Mouse (Mus musculus): ENCODE results near the gene Trp73. TPM values are rescaled to one million over a fixed set of nuclear protein-coding genes. Genes with fewer than 3 reads are reported as not detected.
A peak's percentile ranks its signal among the peaks of the same experiment; 100 is the strongest.

The Trp73 gene
- polyA plus RNA-seq, 1 experiment from 2014 or later, result 9.8 TPM

DNA sequence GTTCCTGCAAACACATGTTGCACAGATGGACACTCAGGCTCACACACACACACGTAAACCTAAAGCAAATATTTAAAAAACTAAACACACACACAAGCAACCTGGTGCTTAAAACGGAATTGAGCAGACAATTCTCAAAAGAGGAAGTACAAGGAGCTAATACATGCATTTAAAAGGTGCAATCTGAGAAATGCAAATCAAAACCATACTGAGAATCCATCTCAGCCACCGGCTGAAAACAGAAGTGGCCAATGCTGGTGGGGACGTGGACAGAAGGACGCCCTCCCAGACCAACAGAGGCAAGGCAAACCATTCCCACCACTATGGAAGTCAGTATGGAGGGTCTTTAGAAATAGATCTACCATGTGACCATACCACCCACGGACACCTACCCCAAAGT, 16.5 kb downstream of the Trp73 start:
- Histone ChIP-seq H3K36me3 (no peaks in the 10 kb centered on the region), H3K9me3 (replicated peaks) (no peaks in the 10 kb centered on the region), H3K27ac (replicated peaks) (no peak overlapping the region), H3K4me2 (replicated peaks) (no peak overlapping the region), H3K9ac (no peak overlapping the region), H3K27me3 (peaks cover 5% of the 10 kb centered on the region; the same call in 1 of the 2 replicates), H3K4me3 (replicated peaks) (no peak overlapping the region), H3K4me1 (no peaks in the 10 kb centered on the region)
- 67% methylated on average over 6 of the region's 6 CpGs for WGBS
- no peak for ATAC-seq (ENCODE audit: insufficient number of reproducible peaks, low FRiP score, low TSS enrichment, low read depth)

DNA sequence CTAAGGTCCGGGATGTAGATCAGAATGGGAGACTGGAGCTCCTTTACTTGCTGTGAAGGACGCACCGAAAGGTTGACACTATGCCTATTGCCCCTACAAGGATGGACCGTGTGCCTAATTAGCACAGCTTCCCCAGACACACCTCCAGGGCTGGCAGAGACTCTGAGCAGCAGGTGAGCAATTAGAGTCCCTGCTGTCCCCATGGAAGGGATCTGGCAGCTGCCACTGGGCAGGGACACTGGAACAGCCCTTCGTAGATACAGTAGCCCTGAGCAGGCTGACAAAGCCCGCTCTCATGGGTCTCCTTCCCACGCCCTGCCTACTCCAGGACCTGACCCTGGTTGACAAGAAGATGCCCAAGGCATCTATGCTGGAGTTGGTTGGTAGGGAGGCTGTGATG, 17.6 kb downstream of the Trp73 start:
- Histone ChIP-seq H3K4me3 (replicated peaks) (no peak overlapping the region), H3K36me3 (no peaks in the 10 kb centered on the region), H3K4me2 (replicated peaks) (no peak overlapping the region), H3K9me3 (replicated peaks) (no peaks in the 10 kb centered on the region), H3K27ac (replicated peaks) (no peak overlapping the region), H3K4me1 (no peaks in the 10 kb centered on the region), H3K27me3 (no peaks in the 10 kb centered on the region; the same call in 1 of the 2 replicates), H3K9ac (no peak overlapping the region)
- 68% methylated on average over 7 of the region's 7 CpGs for WGBS
- ATAC-seq (ENCODE audit: insufficient number of reproducible peaks, low FRiP score, low TSS enrichment, low read depth), result peak; percentile 49; the same call in 1 of the 2 replicates

- Histone ChIP-seq H3K4me3 (replicated peaks) (no peak overlapping the region), H3K9ac (no peak overlapping the region), H3K4me2 (replicated peaks) (no peak overlapping the region), H3K27ac (replicated peaks) (no peak overlapping the region), H3K36me3 (no peaks in the 10 kb centered on the region), H3K27me3 (no peaks in the 10 kb centered on the region), H3K9me3 (replicated peaks) (no peaks in the 10 kb centered on the region), H3K4me1 (no peaks in the 10 kb centered on the region)
- no peak for ATAC-seq (ENCODE audit: insufficient number of reproducible peaks, low FRiP score, low TSS enrichment, low read depth)
- 73% methylated on average over 11 of the region's 11 CpGs for WGBS
Measured at GRCm38 (mm10) chr4:154121800-154122199, 18.2 kb downstream of the Trp73 start.

- Histone ChIP-seq H3K4me1 (no peaks in the 10 kb centered on the region), H3K27me3 (no peaks in the 10 kb centered on the region), H3K4me2 (replicated peaks) (no peak overlapping the region), H3K4me3 (replicated peaks) (no peak overlapping the region), H3K36me3 (no peaks in the 10 kb centered on the region), H3K9ac (no peak overlapping the region), H3K27ac (replicated peaks) (no peak overlapping the region), H3K9me3 (replicated peaks) (no peaks in the 10 kb centered on the region)
- ATAC-seq (ENCODE audit: insufficient number of reproducible peaks, low FRiP score, low TSS enrichment, low read depth), result no peak
- 77% methylated on average over 9 of the region's 9 CpGs for WGBS
Measured at GRCm38 (mm10) chr4:154119208-154119607, 20.8 kb downstream of the Trp73 start.

- H3K9ac ChIP-seq, result no peak overlapping the region
- H3K27me3 ChIP-seq, result no peaks in the 10 kb centered on the region
- H3K9me3 ChIP-seq (replicated peaks), result no peaks in the 10 kb centered on the region
- no peak overlapping the region for H3K4me3 ChIP-seq (replicated peaks)
- H3K4me2 ChIP-seq (replicated peaks), result no peak overlapping the region
- H3K27ac ChIP-seq (replicated peaks), result no peak overlapping the region
- H3K36me3 ChIP-seq, result no peaks in the 10 kb centered on the region
- WGBS, result 66% methylated on average over 9 of the region's 9 CpGs
- no peak for ATAC-seq (ENCODE audit: insufficient number of reproducible peaks, low FRiP score, low TSS enrichment, low read depth)
- H3K4me1 ChIP-seq, result no peaks in the 10 kb centered on the region
Measured at GRCm38 (mm10) chr4:154118782-154119181, 21.2 kb downstream of the Trp73 start.

- no peak overlapping the region for H3K27ac ChIP-seq (replicated peaks)
- 48% methylated on average over 7 of the region's 7 CpGs for WGBS
- H3K4me2 ChIP-seq (replicated peaks), result no peak overlapping the region
- no peaks in the 10 kb centered on the region for H3K4me1 ChIP-seq
- ATAC-seq (ENCODE audit: insufficient number of reproducible peaks, low FRiP score, low TSS enrichment, low read depth), result no peak
- H3K9me3 ChIP-seq (replicated peaks), result no peaks in the 10 kb centered on the region
- H3K9ac ChIP-seq, result no peak overlapping the region
- no peaks in the 10 kb centered on the region for H3K36me3 ChIP-seq
- H3K27me3 ChIP-seq, result no peaks in the 10 kb centered on the region
- H3K4me3 ChIP-seq (replicated peaks), result no peak overlapping the region
Measured at GRCm38 (mm10) chr4:154116421-154116820, 23.6 kb downstream of the Trp73 start.

DNA sequence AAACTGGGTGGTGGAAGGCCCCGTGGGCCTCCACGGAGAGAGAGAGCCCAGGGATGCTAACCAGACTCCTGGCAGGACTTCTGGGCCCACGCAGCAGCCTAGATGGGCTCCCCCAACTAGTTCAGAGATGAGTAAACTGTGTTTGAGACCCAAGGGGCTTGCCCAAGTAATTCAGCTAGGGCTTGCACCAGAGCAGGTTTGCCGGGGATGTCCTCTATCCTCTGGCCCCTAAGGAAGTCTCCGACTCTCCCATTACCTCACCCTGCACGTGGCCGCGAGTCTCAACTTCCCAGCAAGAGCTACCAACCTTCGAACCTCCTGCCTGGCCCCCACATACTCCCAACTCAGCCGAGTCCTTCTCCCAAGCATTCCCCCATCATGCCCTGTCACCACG, 30.2 kb downstream of the Trp73 start:
- no peaks in the 10 kb centered on the region for H3K9me3 ChIP-seq (replicated peaks)
- H3K27me3 ChIP-seq, result peaks cover 20% of the 10 kb centered on the region
- H3K9ac ChIP-seq, result no peak overlapping the region
- no peak for ATAC-seq (ENCODE audit: insufficient number of reproducible peaks, low FRiP score, low TSS enrichment, low read depth)
- H3K4me2 ChIP-seq (replicated peaks), result no peak overlapping the region
- H3K4me1 ChIP-seq, result peaks cover 9% of the 10 kb centered on the region
- H3K27ac ChIP-seq (replicated peaks), result no peak overlapping the region
- H3K4me3 ChIP-seq (replicated peaks), result no peak overlapping the region
- 73% methylated on average over 11 of the region's 11 CpGs for WGBS
- no peaks in the 10 kb centered on the region for H3K36me3 ChIP-seq

DNA sequence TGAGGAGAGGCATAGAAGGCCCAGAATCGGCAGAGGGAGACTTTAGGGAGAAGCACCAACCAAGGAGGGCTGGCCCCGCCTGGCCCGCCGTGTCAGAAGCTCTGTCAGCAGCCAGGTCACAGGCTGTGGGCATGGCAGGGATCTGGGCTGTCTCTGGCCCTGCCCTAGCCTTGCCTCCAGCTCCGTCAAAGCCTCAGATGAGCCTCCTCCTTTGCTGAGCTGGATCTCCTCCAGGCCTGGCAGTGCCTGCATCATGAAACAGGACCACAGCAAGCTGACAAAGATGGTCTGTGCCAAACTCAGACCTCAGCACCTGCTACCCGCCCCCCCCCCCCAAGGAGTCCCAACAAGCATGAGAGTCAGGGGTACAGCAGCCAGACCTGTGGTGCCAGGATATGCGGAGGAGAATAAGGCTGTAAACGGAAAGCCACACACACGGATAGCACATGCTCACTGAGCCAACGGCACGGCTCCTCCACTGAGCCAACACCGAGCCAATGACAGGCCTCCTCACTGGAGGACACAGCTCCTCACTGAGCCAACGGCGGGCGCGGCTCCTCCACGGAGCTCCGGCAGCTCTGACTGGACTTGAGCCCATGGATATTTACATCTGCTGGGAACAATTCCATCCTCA, 30.7 kb downstream of the Trp73 start:
- H3K27ac ChIP-seq (replicated peaks), result no peak overlapping the region
- no peak overlapping the region for H3K4me2 ChIP-seq (replicated peaks)
- H3K27me3 ChIP-seq, result peaks cover 23% of the 10 kb centered on the region
- peaks cover 11% of the 10 kb centered on the region for H3K4me1 ChIP-seq
- 45% methylated on average over 18 of the region's 18 CpGs for WGBS
- no peaks in the 10 kb centered on the region for H3K36me3 ChIP-seq
- H3K4me3 ChIP-seq (replicated peaks), result no peak overlapping the region
- no peak for ATAC-seq (ENCODE audit: insufficient number of reproducible peaks, low FRiP score, low TSS enrichment, low read depth)
- H3K9ac ChIP-seq, result no peak overlapping the region
- no peaks in the 10 kb centered on the region for H3K9me3 ChIP-seq (replicated peaks)

DNA sequence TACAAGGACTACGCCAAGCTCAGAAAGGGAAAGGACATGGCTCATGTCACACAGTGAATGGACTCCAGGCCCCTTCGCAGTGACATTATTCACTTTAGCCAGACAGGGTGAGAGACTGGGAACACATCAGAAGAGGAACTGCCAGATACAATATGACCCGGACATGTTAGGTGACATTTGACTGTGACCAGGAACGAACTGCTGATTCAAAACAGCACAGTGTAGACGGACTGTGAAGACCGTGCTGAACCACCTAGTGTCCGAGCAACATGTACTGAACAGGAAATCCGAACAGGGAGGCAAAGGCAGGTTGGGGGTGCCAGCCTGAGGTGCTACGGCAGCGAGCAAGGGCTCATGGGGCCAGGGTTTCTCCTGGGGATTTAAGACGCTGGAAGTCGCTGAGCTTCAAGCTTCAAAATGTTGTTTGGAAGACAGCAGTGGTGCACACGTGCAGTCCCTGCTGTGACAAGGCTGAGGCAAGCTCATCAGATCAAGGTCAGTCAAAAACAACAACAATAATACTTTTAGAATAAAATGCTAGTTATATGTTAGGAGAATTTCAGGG, 33.4 kb downstream of the Trp73 start:
- Histone ChIP-seq H3K27ac (replicated peaks) (no peak overlapping the region), H3K4me3 (replicated peaks) (no peak overlapping the region), H3K9ac (no peak overlapping the region), H3K27me3 (peaks cover 35% of the 10 kb centered on the region), H3K4me2 (replicated peaks) (no peak overlapping the region), H3K4me1 (peaks cover 18% of the 10 kb centered on the region), H3K9me3 (replicated peaks) (no peaks in the 10 kb centered on the region), H3K36me3 (no peaks in the 10 kb centered on the region)
- ATAC-seq (ENCODE audit: insufficient number of reproducible peaks, low FRiP score, low TSS enrichment, low read depth), result no peak
- 71% methylated on average over 13 of the region's 13 CpGs for WGBS

DNA sequence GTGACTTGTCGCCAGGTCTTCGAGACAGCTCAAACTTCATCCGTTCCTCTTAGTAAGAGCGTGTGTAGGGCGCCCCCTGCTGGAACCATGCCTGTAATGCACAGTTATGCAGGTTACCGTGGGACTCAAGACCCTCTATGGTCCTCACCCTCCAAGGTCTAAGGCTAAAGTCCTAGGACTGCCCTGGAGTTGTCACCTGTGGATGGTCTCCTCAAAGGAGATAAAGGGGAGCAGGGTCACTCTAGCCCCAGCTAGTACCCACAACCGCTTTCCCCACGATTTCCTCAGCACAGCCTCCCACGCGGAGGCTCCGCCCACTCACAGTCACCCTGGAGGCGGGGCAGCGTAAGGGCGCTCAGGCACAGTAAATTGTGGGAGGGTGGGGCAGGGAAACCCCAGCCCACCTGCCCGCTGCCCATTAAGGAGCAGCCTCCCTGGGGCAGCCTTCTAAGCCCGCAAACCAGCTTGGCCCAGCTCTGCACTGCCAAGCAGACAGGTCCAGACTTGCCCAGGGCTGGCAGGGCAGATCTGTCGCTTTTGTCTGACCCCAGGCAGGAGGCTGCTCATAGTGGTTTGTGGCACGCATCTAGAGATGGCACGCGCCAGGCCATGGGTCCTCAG, 34.5 kb downstream of the Trp73 start:
- Histone ChIP-seq H3K4me1 (peaks cover 18% of the 10 kb centered on the region), H3K27ac (replicated peaks) (no peak overlapping the region), H3K4me2 (replicated peaks) (peak overlapping the region; percentile 38), H3K4me3 (replicated peaks) (peak overlapping the region; percentile 25), H3K9me3 (replicated peaks) (no peaks in the 10 kb centered on the region), H3K9ac (no peak overlapping the region), H3K36me3 (no peaks in the 10 kb centered on the region), H3K27me3 (peaks cover 32% of the 10 kb centered on the region)
- 20% methylated on average over 20 of the region's 20 CpGs for WGBS
- ATAC-seq (ENCODE audit: insufficient number of reproducible peaks, low FRiP score, low TSS enrichment, low read depth), result peak; percentile 50

DNA sequence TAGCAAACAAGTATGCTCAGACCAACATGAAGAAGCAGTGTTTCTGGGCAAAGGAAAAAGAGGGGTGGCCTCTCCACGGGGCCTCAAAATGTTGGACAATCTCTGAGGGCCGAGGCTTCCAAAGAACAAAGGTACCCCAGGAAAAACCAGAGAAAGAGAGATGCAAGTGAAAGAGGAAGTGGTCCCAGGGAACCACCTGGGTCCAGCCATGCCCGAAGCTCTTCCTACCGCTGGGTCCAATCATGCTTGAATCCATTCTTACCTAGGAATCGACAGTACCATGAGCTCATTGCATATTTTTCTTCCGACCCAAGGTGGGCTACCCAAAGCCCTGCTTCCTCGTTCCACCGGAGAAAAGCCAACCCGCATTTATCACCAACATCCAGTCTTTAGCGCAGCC, 36.1 kb downstream of the Trp73 start:
- ATAC-seq (ENCODE audit: insufficient number of reproducible peaks, low FRiP score, low TSS enrichment, low read depth), result no peak
- H3K4me2 ChIP-seq (replicated peaks), result no peak overlapping the region
- H3K27me3 ChIP-seq, result peaks cover 28% of the 10 kb centered on the region
- no peak overlapping the region for H3K9ac ChIP-seq
- H3K4me3 ChIP-seq (replicated peaks), result no peak overlapping the region
- H3K36me3 ChIP-seq, result no peaks in the 10 kb centered on the region
- WGBS, result 87% methylated on average over 10 of the region's 10 CpGs
- no peaks in the 10 kb centered on the region for H3K9me3 ChIP-seq (replicated peaks)
- H3K4me1 ChIP-seq, result peaks cover 18% of the 10 kb centered on the region
- no peak overlapping the region for H3K27ac ChIP-seq (replicated peaks)

DNA sequence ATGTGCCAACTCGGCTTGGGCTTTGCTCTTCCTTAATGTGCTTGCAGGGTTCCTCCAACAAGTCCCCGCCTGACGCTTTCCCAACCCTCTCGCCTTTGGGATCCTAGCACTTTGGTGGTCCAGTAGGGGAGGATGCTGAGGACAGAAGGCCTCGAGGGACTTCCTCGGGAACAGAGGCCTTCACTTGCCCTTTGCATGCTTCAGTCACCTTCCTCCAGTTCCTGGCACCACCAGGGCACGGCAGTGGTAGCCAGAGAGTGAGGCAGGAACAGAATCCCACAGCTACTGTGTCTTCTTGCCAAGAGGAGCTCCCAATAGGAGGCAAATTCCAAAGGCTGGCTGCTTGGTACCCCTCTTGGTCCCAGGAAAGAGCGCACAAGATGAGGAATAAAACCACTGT, 36.6 kb downstream of the Trp73 start:
- Histone ChIP-seq H3K27ac (replicated peaks) (no peak overlapping the region), H3K9me3 (replicated peaks) (no peaks in the 10 kb centered on the region), H3K4me3 (replicated peaks) (no peak overlapping the region), H3K9ac (no peak overlapping the region), H3K27me3 (peaks cover 28% of the 10 kb centered on the region), H3K4me1 (peaks cover 18% of the 10 kb centered on the region), H3K4me2 (replicated peaks) (no peak overlapping the region), H3K36me3 (no peaks in the 10 kb centered on the region)
- no peak for ATAC-seq (ENCODE audit: insufficient number of reproducible peaks, low FRiP score, low TSS enrichment, low read depth)
- 60% methylated on average over 8 of the region's 8 CpGs for WGBS
